Mouse (Mus musculus) gastrocnemius, adult 2 months (tissue): ENCODE data around the gene Sptbn2. TPM values are rescaled to one million over a fixed set of nuclear protein-coding genes. Genes with fewer than 3 reads are reported as not detected.
A peak's percentile ranks its signal among the peaks of the same experiment; 100 is the strongest.

Source experiments
- DNase-seq: peaks from one replicate; pipeline ENCODE4 v3.0.0; 2022
- H3K27ac ChIP-seq: fragments of 200-600 bp; 2 replicates; pipeline ENCODE4 v1.8.1; 2022; ENCODE audit warnings: mild to moderate bottlenecking
- H3K4me3 ChIP-seq: fragments of 200-600 bp; 2 replicates; pipeline ENCODE4 v1.8.1; 2022; ENCODE audit warnings: mild to moderate bottlenecking, moderate library complexity
- CTCF ChIP-seq: fragments of 200-600 bp; IDR thresholded peaks from 2 replicates; pipeline ENCODE4 v1.8.1; 2022; ENCODE audit warnings: antibody characterized with exemption, mild to moderate bottlenecking, moderate library complexity
- intact Hi-C: fragments of 180-260 bp; cut with DNase I; formaldehyde crosslinking; loops from one replicate; pipeline ENCODE4 v1.15.1; 2025
- total RNA-seq, 2 experiments: library from RNA; stranded (reverse); gene quantifications; 2 replicates each; pipeline ENCODE4 v1.2.3; 2021

Sptbn2 gene
- total RNA-seq, 2 experiments from 2014 or later, result 0.03 TPM; not detected in 1

DNA sequence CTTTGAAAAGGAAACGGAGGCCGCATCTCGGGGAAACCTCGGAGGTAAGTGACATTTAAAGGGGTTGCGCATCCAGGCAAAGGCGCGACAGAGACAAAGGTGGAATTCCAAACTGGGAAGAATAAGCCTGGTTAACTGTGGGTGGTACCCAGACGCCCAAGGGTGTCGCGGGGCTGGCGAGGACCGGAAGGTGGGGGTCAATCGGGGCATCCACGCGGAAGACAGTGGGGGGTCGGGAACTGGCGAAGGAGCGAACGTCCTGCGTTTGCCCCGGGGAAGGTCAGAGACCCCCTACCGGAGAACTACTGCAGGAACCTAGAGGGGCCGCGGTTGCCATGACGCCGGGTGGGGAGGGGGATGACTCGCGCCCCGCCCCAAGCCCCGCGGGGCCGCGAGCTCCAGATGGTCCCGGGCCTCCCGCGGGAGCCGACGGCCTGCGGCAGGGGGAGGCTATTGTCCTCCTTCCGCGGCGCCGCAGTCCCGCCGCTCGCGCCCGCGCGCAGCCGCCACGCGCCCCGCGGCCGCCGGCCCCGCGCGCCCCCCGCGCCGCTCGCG is 711 bp downstream of the Sptbn2 start:
- no peak for TF ChIP-seq CTCF
- no peak for DNase-seq
- Histone ChIP-seq H3K27ac (no peak overlapping the region), H3K4me3 (peak overlapping the region; percentile 68)
- intact Hi-C loops, result no loop called here

DNA sequence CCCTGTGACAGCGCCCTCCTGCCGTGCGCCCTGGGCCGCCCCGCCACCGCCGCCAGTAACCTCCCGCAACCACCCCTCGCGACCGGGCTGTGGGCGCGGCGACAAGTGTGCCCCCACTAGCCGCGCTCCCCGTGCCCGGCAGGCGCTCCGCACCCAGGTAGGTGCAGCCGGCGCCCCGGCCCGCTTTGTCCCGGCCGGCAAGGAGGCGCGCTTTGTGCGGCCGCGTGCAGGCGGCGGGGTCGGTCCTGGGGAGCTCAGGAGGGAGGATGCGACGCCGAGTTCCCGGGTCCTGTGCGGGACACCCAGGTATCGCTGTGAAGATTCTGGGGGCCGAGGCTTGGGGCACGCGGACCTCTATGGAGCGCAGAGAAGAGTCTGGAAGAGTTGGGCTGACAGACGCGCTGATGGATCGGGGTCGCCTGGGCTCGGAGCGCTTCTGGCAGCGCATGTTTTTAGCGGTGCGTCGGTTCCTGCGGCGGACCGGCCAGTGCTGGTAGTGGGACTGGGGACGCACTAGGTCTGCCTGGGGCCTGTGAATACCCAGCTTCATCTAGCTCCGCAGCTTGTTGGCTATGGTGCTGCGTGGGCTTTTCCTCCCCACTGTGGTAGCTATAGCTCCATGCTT is 1.3 kb downstream of the Sptbn2 start:
- no peak for TF ChIP-seq CTCF
- Histone ChIP-seq H3K27ac (no peak overlapping the region), H3K4me3 (peak overlapping the region; percentile 68)
- DNase-seq, result no peak
- intact Hi-C loops, result no loop called here

DNA sequence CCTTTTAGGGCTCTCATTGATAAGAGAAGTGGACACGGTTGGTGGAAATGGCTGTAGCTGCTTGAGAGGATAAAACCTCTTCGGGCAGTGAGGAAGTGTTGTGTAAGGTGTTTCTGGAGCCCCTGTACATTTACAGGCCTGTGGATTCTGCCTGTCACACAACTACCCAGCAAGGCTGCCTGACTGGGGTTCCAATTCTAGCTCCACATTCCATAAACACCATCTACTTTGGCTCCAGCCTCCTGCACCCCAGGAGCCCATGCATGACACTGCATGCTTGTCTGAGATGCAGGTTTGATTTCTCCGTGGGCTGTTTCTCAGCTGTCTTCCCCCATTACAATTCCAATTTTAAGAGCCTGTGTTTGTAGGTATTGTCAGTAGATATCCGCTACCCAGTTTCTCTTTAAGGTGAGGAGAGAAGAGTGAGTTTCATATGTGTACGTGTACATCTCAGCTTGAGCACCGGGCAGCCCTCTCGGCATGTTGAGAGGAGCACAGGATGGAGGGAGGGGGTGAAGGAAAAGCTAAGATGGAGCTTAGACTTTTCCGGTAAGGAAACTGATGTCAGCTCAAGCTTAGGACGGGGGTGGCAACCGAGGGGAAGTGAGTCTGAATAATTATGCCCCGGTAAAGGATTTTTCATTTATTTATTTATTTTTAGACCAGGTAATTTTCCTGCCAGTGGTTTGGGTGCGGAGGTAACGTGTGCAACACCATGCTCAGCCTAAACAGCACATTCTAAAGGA is 2.0 kb downstream of the Sptbn2 start:
- H3K27ac ChIP-seq, result no peak overlapping the region
- peak overlapping the region; percentile 68 for H3K4me3 ChIP-seq
- no peak for DNase-seq
- intact Hi-C loops, result no loop called here
- TF ChIP-seq CTCF, result no peak

DNA sequence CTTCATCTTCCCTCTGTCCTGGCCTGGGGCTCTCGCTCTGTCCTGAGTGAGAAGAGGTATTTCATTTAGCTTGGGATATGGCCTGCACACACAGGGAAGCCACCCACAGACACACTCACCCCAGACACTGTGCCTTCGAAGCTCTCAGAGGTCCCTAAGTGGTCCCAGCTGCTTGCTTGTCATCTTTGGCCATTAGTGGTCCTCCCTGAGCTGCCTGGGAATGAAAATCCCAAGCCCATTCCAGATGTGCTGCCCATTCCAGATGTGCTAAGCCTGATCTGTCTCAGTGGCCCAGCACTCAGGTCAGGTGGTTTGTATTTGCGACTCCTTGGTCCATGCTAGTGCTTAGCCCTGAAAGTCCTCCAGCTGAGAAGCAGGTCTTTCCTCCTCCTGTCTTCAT is 2.9 kb downstream of the Sptbn2 start:
- TF ChIP-seq CTCF, result no peak
- no peak overlapping the region for H3K4me3 ChIP-seq
- no peak overlapping the region for H3K27ac ChIP-seq
- DNase-seq, result no peak
- intact Hi-C loops, result no loop called here

DNA sequence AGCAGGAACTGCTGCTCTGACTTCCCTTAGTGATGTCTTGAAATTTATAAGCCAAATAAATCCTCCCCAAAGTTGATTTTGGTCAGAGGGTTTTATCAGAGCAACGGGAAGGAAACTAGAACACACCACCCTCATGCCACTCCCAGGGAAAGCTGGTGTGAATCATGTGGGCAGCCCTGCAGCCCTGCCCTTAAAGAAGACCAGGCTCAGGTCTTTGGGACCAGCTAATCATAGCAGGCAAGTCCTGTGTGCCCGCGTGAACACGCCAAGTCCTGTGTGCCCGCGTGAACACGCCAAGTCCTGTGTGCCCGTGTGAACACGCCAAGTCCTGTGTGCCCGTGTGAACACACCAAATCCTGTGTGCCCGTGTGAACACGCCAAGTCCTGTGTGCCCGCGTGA is 5.8 kb downstream of the Sptbn2 start:
- TF ChIP-seq CTCF, result no peak
- DNase-seq, result no peak
- intact Hi-C loops, result no loop called here
- no peak overlapping the region for H3K27ac ChIP-seq
- H3K4me3 ChIP-seq, result no peak overlapping the region

DNA sequence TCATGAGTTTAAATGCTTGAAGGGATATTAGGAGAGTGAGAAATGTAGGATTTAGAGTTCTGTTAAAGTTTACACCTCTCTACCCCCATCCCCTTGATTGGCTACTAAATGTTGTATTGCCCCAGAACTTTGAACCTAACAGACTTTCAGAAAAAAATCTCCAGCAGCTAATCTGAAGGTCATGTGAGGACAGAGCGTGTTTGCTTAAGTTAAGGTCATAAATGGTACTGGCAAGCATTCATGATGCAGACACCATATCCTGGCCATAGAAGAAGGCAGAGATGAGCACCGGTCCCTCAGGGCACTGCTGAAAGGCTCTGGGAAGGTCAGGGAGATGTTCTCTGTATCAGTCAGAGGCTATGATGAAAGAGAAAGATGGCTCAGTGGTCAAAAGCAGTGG is 6.3 kb downstream of the Sptbn2 start:
- Histone ChIP-seq H3K4me3 (no peak overlapping the region), H3K27ac (no peak overlapping the region)
- TF ChIP-seq CTCF, result no peak
- no peak for DNase-seq
- intact Hi-C loops, result no loop called here

DNA sequence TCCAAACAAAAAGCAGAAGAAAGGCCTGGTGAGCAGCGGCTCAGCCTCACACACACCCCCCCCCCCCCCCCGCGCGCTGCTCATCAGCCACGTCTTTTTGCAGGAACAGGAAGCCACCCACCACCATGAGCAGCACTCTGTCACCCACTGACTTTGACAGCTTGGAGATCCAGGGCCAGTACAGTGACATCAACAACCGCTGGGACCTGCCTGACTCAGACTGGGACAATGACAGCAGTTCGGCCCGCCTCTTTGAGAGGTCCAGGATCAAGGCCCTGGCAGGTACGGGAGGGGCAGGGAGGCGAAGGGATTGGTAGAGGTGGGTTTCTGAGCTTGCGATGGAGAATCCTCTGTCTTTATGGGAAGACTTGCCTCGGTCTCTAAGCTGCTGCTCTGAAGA is 7.7 kb downstream of the Sptbn2 start:
- DNase-seq, result no peak
- intact Hi-C loops, result no loop called here
- no peak for TF ChIP-seq CTCF
- Histone ChIP-seq H3K4me3 (no peak overlapping the region), H3K27ac (no peak overlapping the region)

DNA sequence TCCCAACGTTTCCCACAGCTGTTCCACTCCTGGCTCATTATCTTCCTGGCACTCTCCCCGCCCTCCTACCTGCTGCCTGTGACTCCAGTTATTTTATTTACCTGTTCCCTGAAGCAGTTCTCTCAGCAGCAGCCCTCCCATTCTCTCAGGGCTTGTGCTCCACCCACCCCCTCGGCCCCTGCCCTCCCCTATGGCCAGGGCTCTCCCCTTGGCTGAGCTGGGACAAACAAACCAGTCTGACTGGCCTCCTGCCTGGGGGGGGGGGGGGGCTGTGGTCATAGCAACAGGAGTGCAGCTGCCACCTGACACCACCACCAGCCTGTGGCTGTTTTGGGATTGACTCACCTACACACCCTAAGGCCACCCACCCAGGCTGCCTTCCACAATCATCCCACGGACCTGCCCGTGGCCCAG is 8.4 kb downstream of the Sptbn2 start:
- DNase-seq, result peak; percentile 37
- intact Hi-C loops, result no loop called here
- H3K4me3 ChIP-seq, result no peak overlapping the region
- TF ChIP-seq CTCF, result no peak
- no peak overlapping the region for H3K27ac ChIP-seq

DNA sequence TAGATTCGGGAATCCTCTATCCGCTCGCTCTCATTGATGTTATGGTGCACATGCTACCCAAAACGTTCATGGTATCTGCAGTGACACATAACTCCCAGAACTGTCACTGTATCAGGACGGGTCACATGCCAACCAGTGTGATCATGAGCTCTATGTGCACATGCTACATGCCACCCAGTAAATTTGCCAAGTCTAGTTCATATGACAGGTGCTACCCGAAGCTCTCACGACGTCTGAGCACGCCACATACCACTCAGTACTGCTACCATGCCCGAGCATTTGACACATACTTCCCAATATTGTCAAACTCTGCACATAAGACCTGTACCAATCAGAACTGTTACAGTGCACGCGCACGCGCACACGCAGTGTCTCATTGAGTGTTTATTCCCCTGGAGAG is 9.1 kb downstream of the Sptbn2 start:
- intact Hi-C loops, result no loop called here

DNA sequence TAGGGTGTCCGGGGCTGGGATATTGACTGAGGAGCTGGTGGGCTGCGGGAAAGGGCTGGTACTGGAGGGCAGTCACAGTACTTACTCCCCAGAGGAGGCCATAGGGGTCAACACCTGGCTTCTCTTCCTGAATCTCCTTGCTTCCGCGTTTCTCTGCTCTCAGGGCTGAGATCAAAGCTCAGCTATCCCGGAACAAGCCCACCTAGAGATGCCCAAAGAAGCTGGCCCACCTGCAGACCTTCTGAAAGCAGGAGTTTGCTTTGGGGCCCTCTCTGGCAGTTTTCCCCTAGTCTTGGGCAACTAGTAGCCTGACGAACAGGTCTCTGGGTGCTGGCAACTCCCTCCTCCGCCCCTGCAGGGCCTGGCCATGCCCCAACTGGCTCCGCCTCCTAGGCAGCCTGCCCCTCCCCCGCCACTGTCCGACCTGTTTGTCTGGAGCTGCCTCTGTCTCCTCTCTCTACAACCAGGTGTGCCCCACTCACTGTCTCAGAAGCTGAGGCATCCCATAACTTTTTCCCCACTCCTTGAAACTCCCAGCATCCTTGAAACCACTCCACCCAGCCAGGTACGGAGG is 9.8 kb downstream of the Sptbn2 start:
- TF ChIP-seq CTCF, result no peak
- Histone ChIP-seq H3K27ac (no peak overlapping the region), H3K4me3 (no peak overlapping the region)
- no peak for DNase-seq
- intact Hi-C loops, result no loop called here

More for the DNA sequence above, 9.1 kb downstream of the Sptbn2 start:
- no peak for DNase-seq
- TF ChIP-seq CTCF, result no peak
- Histone ChIP-seq H3K4me3 (no peak overlapping the region), H3K27ac (no peak overlapping the region)

DNA sequence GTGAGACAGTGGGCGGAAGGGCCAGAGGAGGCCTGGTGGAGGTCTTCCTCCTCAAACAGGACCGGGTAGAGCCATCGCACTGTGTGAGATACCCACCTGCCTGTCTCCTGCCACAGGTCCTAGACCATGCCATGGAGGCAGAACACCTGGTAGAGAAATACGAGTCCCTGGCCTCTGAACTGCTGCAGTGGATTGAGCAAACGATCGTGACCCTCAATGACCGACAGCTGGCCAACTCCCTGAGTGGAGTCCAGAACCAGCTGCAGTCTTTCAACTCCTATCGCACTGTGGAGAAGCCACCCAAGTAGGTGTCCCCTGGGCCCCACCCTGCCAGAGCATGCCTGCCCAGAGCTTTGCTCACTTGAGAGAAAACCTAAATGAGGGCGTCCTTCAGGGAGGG is 18.2 kb downstream of the Sptbn2 start:
- Histone ChIP-seq H3K4me3 (no peak overlapping the region), H3K27ac (no peak overlapping the region)
- intact Hi-C loops, result no loop called here
- no peak for TF ChIP-seq CTCF
- no peak for DNase-seq

DNA sequence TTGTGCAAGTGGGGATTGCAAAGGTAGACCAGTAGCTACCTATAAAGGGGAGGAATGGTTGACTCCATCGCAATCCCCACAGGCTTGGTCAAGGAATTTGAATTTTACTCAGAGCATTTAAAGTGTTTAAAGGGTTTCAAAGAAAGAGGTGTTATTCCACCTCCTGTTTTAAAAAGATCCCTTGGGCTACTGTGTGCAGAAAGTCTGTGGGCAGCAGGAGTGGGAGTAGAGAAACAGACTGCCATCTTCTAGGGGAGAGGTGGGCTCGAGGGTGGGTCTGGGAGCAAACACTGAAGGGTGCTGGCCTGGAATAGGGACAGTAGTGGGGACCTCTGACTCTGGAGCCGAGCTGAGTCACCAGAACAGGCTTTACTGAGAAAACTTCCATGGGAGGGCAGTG is 22.1 kb downstream of the Sptbn2 start:
- intact Hi-C loops, result no loop called here
- Histone ChIP-seq H3K27ac (no peak overlapping the region), H3K4me3 (no peak overlapping the region)
- TF ChIP-seq CTCF, result no peak
- no peak for DNase-seq

DNA sequence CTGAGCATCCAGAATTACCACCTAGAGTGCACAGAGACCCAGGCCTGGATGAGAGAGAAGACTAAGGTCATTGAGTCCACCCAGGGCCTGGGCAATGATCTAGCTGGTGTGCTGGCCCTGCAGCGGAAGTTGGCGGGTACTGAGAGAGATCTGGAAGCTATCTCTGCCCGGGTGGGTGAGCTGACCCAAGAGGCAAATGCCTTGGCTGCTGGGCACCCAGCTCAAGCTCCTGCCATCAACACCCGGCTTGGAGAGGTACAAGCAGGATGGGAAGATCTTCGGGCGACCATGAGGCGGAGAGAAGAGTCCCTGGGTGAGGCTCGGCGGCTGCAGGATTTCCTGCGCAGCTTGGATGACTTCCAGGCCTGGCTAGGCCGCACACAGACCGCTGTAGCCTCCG is 26.9 kb downstream of the Sptbn2 start:
- H3K27ac ChIP-seq, result no peak overlapping the region
- intact Hi-C loops, result loop anchor here (5.0 kb wide), 1 partner anchor 96 kb away; no protein-coding TSS in a partner anchor
- no peak for DNase-seq
- H3K4me3 ChIP-seq, result no peak overlapping the region
- no peak for TF ChIP-seq CTCF
